Mouse (Mus musculus): Measurements from ENCODE around the gene Ip6k1.

GRCm38 (mm10) chr9:108058291-108058690 lies 56.0 kb downstream of the Ip6k1 start:
- TF ChIP-seq CTCF (IDR thresholded peaks at IDR 0.05; ENCODE audit: control insufficient read depth, insufficient read depth, insufficient read length), result no peak
- TF ChIP-seq CEBPB (IDR thresholded peaks at IDR 0.05; ENCODE audit: low read depth), result no peak
- no peak for TF ChIP-seq USF1 (IDR thresholded peaks at IDR 0.05; ENCODE audit: low read depth)
- TF ChIP-seq MYOG (IDR thresholded peaks at IDR 0.05; ENCODE audit: control insufficient read depth, extremely low read depth, insufficient read length), result no peak
- no peak for TF ChIP-seq MAX (IDR thresholded peaks at IDR 0.05)
- TF ChIP-seq FOSL1 (IDR thresholded peaks at IDR 0.05; ENCODE audit: insufficient read depth, low read length, poor library complexity, severe bottlenecking), result no peak
- no peak for TF ChIP-seq MYOD1 (IDR thresholded peaks at IDR 0.05; ENCODE audit: control insufficient read depth, insufficient read length, low read depth)

All from C2C12 (cell line).